Mouse (Mus musculus): ENCODE results near the gene Gm45713. TPM values are rescaled to one million over a fixed set of nuclear protein-coding genes. Genes with fewer than 3 reads are reported as not detected.
"Not testable (repeated sequence)": the region's sequence is repeated elsewhere in the genome, so short reads cannot be mapped to it uniquely, and the experiment has no call there.

The Gm45713 gene
- total RNA-seq, 4 experiments from 2014 or later, result 1.7 TPM; not detected in 3

DNA sequence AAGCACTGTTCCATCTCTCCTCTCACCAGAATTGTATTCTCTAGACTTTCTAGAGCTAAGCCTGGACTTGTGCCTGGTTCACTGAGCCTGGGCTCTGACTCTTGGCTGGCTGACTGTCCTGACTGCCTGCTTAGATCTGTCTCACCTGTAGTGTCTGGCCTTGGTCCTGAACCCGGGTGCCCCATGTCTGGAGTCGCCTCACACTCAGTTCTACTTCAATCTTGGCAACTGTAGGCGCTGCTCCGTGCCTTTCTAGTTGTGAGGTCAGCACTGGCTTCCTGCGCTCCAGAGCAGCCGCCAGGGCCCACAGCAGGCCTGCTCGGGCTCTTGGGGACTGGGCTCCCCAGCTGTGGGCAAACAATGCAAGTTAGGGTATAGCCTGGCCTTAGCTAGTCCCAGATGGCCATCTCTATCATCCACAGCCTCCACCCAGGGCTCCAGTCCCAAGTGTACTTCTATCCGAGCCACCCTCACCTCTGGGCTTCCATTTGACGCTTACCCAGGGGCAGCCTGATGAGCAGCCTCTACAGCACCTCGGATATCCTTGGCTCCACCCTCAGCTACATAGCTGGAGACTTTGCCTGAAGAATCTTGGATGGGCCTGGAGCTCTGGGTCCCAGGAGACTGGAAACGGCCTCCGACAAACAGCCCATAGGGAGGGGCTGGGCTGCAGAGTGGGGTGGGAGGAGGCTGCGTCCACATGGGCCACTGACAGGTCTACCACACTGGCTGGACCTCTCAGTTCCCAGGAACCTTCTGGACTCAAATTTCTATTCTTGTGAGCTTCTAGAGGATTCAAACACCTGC lies 8.5 kb upstream of the Gm45713 start:
- DNase-seq (ENCODE audit: low spot score), result no peak

DNA sequence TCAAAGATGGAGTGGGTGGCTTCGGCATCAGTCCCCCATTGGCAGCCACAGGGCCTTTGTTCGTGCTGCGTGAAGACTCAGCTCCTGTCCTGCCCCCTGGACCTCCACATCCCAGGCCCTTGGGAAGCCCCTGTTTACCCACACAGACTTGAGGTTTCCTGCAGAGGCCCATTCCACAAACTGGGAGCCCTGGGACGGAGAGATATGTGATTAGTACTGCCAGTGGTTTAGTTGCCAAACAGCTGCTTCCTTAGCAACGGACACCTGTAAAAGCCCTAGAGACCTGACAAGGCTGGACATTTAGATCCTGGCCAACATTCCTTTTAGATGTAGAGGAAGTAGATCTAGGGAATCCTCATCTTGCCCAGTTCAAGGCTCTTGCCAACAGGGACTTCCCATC lies 5.9 kb upstream of the Gm45713 start:
- DNase-seq (ENCODE audit: low spot score), result no peak

DNA sequence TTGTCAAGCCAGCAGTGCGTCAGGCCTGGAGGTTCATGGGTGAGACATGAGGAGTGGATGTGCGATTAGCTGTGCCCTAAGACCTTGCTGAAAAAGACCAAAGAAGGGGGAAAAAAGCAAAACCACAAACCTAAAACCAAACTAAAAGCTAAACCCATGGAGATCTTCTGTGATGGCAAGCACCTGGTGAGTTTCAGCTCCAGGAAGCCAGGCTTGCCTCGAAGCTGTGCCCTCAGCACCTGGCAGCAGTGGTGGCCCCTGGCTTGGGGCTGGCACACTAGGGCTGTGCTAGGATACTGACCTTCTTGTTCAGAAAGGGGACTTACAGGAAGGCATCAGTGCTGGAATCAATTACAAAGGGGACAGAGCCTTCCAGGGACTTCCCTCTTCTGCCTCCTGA lies 5.3 kb upstream of the Gm45713 start:
- no peak for DNase-seq (ENCODE audit: low spot score)

DNA sequence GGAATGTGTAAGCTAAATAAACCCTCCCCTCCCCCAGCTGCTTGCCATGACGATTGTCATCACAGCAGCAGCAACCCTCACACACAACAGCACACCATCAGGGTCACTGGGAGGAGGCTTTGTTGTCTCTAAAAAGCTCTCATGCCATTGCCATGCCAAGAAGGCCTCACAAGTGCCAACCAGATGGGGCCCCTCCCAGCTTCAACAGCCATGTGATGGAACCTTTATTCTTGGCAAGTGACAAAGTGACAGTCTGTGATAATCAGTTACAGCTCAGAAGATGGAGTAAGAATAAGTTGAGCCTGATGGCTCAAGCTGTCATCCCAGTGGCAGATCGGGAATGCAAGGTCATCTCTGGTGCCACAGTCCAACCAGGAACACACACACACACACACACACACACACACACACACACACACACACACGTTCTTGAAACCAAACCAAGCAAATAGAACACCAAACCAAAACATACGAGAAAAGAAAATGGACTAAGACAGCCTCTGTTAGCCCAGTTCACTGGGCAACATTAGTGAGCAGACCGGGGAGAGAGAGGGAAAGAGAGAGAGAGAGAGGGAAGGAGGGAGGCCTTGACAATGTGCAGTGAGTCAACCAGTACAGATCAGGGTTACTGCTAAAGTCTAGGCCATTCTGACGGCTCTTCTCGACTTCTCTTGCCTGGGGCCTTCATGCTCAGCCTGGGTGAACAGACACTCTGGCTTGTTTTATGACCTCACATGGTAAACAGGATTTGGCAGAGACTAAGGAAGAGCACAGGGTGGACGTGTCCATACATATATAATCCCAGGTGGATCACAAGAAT lies 4.1 kb upstream of the Gm45713 start:
- DNase-seq (ENCODE audit: low spot score), result no peak

DNA sequence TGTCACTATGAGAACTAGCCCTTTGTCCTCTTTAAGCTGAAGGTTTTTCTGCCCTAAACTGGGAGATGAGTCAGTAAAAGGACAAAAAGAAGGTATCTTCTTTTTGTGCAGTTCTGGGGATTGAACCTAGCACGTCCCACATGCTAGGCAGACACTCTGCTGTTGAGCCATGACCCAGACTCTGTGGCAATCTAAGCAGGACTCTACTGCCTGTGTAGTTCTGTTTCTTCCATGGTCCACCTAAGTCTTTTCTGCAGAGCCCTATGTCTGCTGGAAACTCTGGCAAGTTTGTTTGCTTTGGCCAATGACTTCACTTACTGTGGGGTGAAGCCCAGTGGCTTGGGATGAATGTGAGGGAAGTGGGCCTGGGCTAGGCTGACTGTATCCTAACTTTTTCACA lies 2.4 kb upstream of the Gm45713 start:
- DNase-seq (ENCODE audit: low spot score), result no peak

DNA sequence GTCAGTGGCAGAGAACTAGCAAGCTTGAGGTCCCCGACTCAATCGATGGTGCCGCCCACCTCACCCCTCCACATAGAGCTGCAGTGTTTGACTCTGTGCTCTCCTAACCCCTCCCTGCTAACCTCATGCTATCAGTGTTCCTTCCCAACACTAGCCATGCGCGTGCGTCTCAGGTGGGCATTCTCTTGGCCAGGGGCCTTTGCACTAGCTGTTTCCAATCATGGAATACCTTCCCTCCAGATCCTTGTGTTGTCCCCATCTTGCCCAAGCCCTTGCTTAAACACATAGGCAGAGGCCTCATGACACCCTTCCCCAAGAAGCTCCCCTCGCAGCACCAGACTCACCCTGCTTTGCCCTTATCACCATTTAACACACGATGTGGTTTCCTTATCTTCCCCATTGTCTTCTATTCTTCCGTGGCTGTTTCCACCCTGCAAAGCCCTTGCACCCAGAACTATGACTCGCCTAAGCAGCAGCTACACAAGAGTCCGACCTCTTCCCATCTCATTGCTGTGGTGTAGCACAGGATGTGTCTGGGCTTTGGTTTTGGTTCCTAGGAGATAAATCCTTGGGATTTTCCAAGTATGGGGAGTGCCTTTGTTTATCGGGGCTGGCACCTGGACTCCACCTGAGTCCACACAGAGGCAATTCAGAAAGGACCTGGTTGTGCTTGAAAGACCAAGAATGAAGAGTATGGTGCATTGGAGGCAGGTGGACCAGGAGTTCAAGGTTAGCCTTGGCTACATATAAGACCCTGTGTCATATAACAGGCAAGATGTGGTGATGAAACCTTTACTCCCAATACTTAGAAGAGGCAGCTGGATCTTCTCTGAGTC lies 1.4 kb upstream of the Gm45713 start:
- no peak for DNase-seq (ENCODE audit: low spot score)

DNA sequence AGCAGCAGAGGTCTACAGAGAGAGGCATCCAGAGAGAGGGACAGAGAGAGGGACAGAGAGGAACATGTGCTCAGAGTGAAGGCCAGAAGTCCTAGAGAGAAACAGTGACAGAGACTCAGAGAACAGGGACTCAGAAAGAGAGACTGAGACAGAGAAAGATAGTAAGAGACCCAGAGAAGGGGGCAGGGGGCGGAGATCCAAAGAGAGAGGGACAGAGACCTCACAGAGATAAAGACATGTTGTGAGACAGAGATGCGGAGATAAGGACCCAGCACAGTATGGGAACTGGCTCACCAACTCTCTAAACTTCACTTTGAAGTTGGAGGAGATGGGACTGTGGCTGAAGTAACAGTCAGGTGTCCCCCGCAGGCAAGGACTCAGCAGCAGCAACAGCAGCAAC lies 661 bp downstream of the Gm45713 start:
- no peak for DNase-seq (ENCODE audit: low spot score)

DNA sequence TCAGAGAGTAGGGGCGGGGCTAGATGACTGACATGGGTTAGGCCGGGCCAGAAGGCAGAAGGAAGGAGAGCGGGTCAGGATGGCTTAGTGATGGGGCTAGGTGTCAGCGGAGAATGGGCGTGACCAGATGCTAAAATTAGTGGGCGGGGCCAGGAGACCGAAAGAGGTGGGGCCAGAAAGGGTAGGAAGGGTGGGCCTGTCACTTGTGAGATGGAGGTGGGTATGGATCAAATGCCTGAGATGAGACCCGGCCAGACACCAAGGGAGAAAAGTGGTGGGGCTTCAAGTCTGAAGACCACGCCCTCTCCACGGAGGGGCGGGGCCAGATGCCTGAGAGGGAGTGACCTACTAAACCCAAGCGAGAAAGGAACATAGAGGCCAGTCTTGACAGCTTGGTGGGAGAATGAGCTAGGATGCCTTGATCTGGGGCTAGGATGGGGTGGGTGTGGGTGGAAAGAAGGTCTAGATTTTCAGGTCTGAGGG lies 1.4 kb downstream of the Gm45713 start:
- no peak for DNase-seq (ENCODE audit: low spot score)

DNA sequence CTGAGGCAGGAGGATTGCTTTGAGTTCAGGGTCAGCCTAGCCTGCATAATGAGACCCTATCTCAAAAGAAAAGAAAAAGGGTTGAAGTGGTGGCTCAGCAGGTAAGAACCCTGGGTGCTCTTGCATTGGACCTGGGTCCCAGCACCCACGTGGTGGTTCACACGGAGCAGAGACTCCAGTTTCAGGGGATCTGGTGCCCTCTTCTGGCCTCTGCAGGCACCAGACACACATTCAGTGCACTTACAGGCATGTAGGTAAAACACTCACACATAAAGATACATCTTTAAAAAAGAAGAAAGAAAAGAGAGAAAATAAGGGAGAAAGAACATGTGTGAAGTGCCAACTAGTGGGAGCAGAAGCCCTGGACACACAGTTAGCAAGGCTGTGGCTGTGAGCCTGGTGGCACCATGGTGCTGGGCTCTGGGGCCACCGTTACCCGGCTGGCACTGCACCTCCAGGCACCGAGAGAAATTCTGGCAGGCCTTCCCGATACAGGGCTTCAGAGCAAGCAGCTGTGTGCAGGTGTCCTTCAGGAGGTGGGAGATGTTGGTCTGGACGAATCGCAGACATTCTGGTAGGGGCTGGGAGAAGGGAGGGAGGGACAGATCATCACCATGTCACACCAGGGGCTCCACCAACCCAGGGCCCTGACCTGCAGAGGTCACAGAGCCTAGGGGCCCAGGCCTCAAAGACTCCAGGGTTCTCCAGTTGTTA lies 2.4 kb downstream of the Gm45713 start:
- DNase-seq (ENCODE audit: low spot score), result no peak

DNA sequence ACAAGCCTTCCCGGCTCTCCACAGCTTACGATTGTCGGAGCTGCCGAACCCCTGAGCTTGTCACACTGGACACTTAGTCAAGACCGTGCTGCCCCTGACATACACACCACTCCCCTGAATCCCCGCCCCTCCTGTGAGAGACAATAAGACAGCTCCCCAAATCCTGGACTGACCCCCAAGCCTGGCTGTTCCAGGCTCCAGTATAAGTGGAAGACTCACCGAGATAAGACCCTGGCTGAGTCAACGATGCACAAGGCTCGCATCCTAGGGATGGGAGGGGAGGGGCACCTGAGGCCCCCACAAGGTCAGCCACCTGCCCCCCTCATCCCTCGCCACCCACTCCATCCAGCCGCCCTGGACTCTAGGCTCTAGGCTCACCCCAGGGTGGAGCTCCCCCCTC lies 4.2 kb downstream of the Gm45713 start:
- DNase-seq (ENCODE audit: low spot score), result no peak

DNA sequence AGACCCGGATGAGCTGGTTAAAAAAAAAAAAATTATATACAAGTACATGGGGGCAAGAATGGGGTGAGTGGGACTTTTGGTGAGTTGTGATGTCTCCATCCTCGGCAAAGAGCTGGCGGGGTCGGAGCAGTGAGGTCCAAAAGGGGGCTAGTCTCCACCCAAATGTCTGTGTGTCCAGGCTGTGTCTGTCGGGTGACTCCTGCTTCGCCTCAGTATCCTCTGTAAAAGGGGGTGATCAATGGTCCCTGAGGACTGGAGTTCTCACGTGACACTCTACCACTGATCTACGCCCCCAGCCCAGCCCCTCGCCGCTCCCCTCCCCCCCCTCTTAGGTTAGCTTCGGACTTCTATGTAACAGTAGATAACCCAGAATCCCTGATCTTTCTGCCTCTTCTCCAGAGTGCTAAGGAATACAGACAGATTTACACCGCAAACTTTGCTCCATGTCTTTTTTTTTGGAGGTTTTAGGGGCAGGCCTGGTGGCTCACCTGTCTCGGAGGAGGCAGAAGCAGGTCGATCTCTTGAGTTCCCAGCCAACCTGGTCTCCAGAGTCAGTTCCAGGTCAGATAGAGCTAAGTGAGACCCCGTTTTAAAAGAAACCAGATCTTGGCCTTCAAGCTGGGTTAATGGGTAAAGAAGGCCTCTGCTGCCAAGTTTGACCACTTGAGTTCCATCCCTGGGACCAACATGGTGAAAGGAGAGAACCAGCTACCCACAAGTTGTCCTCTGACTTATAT lies 6.1 kb downstream of the Gm45713 start:
- no peak for DNase-seq (ENCODE audit: low spot score)

DNA sequence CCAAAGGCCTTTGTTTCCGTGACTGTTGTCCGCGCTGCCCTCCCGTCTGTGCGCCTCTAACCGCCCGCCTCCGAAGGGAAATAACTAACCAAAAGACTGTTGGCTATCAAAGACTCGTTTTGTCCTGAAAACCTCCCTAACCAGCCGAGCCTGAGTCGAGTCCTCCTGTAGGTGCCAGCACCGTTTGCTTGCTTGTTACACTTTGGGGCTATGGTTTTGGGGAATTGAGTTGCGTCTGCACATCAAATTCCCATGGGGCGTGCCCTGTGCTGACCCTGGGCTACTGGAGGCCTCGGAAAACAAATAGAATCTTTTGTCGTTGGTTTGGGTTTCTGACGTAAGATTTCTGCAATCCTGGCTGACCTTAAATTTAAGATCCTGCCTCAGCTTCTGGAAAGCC lies 6.7 kb downstream of the Gm45713 start:
- DNase-seq (ENCODE audit: low spot score), result no peak

DNA sequence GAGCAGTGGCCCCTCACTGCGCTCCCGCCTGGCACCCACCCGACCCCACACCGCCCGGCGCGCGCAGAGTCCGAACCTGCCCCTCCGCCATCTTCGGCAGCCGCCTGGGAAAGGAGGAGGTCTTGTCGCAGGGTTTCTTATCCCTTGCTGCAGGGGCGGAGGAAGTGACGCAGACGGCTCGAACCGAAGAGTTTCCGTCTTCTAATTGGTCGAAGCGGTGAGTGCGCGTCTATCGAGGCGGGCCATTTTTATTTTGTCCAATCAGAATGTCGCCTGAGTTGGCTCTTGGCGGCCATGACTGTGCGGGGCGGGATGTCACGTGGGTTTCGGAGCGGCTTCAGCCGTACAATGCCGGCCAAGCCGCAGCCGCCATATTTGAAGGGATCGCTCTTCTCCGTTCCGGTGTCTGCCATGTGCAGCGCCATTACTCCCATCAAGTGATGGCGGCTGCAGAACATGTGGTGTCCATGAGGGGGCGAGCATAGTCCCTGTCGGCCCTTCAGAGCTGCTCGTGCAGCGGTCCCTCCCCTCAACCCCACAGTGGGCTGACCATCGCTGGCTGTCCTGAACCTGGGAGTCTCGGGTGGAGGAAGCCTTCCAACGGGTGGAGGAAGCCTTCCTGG lies 7.3 kb downstream of the Gm45713 start, which contains the start of gene Rpl13a:
Gene Rpl13a, minus strand, starts transcription at position 138 of the 623 bp plus-strand sequence.
- peak; percentile 100 for DNase-seq (ENCODE audit: low spot score)

DNA sequence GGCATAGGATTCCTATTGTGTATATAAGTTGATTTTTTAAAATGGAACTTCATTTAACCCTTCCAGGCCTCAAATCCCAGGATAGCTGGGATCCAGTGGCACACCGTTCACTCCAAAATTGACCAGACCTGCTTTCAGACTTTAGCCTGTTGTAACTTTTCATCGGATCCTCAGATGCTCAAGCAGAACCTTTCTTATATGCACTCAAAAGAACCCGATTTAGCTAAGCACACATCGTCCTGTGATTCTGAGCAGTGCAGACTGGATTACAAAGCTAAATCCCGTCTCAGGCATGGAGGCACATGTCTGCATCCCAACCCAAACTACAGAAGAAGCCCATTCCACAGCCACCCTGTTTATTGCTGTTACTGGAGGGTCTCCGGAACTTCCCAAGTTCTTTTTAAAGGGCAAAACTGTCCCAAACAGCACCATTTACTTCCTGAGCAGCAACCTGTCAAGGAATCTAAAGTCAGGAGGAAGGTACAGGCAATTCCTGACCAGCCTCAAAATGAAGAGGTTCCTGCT lies 8.3 kb downstream of the Gm45713 start:
- DNase-seq (ENCODE audit: low spot score), result no peak

DNA sequence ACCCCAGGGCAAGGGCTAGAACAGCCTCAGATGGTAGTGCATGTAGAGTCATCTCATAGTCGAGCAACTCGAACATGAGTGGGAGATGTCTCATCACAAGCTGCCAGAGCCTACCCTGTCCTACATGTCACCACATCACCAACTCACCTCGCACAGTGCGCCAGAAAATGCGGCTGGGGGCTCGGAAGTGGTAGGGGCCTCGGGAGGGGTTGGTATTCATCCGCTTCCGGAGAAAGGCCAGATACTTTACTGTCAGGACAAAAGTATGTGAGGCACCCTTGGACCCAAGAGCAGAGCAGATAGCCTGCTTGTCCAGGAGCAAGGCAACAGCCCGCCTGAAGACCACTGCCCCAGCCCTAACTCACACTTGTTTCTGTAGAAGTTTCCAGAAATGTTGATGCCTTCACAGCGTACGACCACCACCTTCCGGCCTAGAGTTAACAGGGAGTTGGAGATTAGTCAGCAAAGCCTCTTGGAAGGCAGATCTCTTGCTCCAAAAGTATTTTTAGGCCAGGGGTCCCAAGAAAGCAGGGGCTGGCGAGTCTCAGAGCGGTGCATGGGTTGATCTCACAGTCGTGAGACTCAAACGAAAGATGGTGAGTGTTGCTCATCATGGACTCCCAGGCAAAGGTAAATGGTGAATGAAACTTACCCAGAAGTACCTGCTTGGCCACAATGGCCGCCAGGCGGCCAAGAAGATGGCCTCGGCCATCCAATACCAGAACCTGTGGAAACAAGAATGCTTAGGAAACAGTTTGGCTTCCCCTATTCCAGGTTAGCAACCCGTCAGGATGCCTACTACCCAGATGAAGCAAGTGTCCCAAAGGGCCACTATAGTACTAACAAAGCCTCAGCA lies 9.0 kb downstream of the Gm45713 start:
- DNase-seq (ENCODE audit: low spot score), result no peak

DNA sequence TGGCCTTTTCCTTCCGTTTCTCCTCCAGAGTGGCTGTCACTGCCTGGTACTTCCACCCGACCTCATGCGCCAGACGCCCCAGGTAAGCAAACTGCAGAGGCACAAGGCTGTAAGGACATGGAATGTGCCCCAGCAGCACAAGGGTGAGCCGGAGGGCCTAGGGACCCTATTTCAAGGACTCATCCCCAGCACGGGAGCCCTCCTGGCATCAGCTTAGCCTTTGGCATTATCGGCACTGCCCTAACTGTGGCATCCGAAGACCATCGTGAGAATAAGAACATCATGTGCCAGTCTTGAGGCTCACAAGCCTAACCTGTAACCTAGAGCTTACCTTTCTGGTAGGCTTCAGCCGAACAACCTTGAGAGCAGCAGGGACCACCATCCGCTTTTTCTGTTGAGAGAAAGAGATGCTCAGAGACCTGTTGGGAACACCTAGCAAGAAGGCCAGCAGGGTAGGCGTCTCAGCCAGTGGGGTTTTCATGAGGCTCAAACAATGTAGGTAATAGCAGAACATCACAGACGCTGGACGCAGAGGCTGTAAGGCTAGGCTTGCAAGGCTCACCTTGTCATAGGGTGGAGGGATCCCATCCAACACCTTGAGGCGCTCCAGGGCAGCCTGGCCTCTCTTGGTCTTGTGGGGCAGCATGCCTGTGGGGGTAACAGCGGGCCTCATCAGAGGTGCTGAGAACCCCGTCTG lies 9.7 kb downstream of the Gm45713 start:
- no peak for DNase-seq (ENCODE audit: low spot score)

DNA sequence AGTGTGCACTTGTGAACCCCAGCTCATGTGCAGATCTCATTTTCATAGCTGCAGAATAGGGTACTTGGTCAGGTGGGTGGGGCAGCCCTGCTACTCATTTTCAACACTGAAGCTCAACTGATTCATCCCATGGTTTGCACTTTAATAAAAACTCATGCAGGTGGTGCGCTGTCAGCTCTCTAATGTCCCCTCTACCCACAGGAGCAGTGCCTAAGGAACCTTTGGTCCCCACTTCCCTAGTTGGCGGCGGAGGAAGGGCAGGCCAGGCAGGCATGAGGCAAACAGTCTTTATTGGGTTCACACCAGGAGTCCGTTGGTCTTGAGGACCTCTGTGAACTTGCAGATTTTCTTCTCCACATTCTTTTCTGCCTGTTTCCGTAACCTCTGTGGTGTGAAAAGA lies 10.4 kb downstream of the Gm45713 start:
- not testable (repeated sequence) for DNase-seq (ENCODE audit: low spot score)

DNA sequence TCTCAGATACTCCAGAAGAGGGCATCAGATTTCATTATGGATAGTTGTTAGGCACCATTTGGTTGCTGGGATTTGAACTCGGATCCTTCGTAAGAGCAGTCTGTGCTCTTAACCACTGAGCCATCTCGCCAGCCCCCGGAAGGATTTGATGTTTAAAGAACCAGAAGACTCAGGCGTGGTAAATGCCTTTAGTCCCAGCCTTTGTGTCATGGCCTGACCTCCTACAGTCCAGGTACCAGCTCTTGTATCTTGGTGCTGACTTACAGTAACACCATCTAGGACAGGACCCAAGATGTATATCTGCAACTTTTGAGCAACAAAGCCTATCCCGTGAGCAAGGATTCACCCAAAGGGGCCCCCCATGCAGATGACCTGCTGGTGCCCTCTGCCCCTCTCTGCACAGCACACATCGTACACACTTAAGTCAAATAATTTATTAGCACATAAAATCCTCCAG lies 10.9 kb downstream of the Gm45713 start:
- DNase-seq (ENCODE audit: low spot score), result no peak
